Mouse (Mus musculus) urinary bladder, adult 18-20 months (tissue): ENCODE measurements around the gene Naa20.
"Not testable (repeated sequence)": the region's sequence is repeated elsewhere in the genome, so short reads cannot be mapped to it uniquely, and the experiment has no call there.

Experiments
- DNase-seq, 2 experiments: peaks; one replicate each; pipeline ENCODE4 v3.0.0; 2022; ENCODE audit warnings: low spot score in 2 of 2, mixed read lengths in 2 of 2

Gene Naa20

GRCm38 (mm10) chr2:145884913-145885785 lies 16.8 kb upstream of the Naa20 start:
- no peak for DNase-seq

GRCm38 (mm10) chr2:145887937-145888765 lies 13.7 kb upstream of the Naa20 start:
- DNase-seq, result peak in 1 of 2 experiments; percentile 64

GRCm38 (mm10) chr2:145888766-145889480 lies 13.0 kb upstream of the Naa20 start:
- DNase-seq, result no peak

- no peak for DNase-seq
These were observed 11.3 kb upstream of the Naa20 start for GRCm38 (mm10) chr2:145890571-145890970.

GRCm38 (mm10) chr2:145893756-145894155 lies 8.1 kb upstream of the Naa20 start:
- no peak for DNase-seq

GRCm38 (mm10) chr2:145898106-145898505 lies 3.8 kb upstream of the Naa20 start:
- no peak for DNase-seq

- DNase-seq, result not testable (repeated sequence)
These were observed 1.6 kb upstream of the Naa20 start for GRCm38 (mm10) chr2:145900318-145900717.

- peak; percentile 80 to 83 for DNase-seq
These were observed 1.4 kb downstream of the Naa20 start for GRCm38 (mm10) chr2:145903061-145903901.

GRCm38 (mm10) chr2:145903983-145904616 lies 2.2 kb downstream of the Naa20 start:
- no peak for DNase-seq

GRCm38 (mm10) chr2:145905156-145905555 lies 3.3 kb downstream of the Naa20 start:
- DNase-seq, result no peak

GRCm38 (mm10) chr2:145905884-145906283 lies 4.0 kb downstream of the Naa20 start:
- not testable (repeated sequence) for DNase-seq

GRCm38 (mm10) chr2:145920941-145921650 lies 19.2 kb downstream of the Naa20 start:
- DNase-seq, result no peak

- peak; percentile 90 to 94 for DNase-seq
These were observed 32.7 kb downstream of the Naa20 start, which contains the start of the genes Cfap61 and Crnkl1 for GRCm38 (mm10) chr2:145934339-145935231. Gene Cfap61 (plus strand): TSS chr2:145934784. Gene Crnkl1 (minus strand): TSS chr2:145935014.

GRCm38 (mm10) chr2:145936975-145937374 lies 35.1 kb downstream of the Naa20 start:
- no peak for DNase-seq

- DNase-seq, result no peak
These were observed 39.5 kb downstream of the Naa20 start for GRCm38 (mm10) chr2:145941403-145941802.

- DNase-seq, result no peak
These were observed 42.4 kb downstream of the Naa20 start for GRCm38 (mm10) chr2:145944286-145944685.

GRCm38 (mm10) chr2:145948402-145948954 lies 46.6 kb downstream of the Naa20 start:
- DNase-seq, result no peak

GRCm38 (mm10) chr2:145949475-145950068 lies 47.7 kb downstream of the Naa20 start:
- no peak for DNase-seq
